Mouse (Mus musculus) limb, embryonic 10.5 days (tissue): ENCODE measurements at regions not wholly inside any gene's neighbourhood (a gene's known extent, or its start where the extent isn't known, plus 50 kb on each side); places are given as distances from the start of the nearest gene placed in this dataset. TPM values are rescaled to one million over a fixed set of nuclear protein-coding genes. Genes with fewer than 3 reads are reported as not detected.

ENCODE experiments used
- microRNA-seq: library from miRNA; unstranded; fragments of <30 nt; microRNA quantifications from one replicate; pipeline ENCODE4, GENCODE M21; 2017

Small RNA genes in the stretch of these regions (microRNA-seq; reads per million reads assigned to microRNA genes)
- gene Mir133a-2, result not detected
- not detected for gene Mir1a-1
